Mouse (Mus musculus) midbrain, embryonic 15.5 days (tissue): ENCODE data around the gene Nck2. TPM values are rescaled to one million over a fixed set of nuclear protein-coding genes. Genes with fewer than 3 reads are reported as not detected.

Source experiments
- ATAC-seq: fragments of 200-750 bp; cut with Nextera tagmentation; replicated peaks from 2 replicates; pipeline ENCODE4 v1.8.0; 2017; ENCODE audit warnings: moderate TSS enrichment
- H3K27ac ChIP-seq: fragments of 300-500 bp; sonication (generic); 2 replicates; pipeline ENCODE4 v1.5.1; 2015; ENCODE audit warnings: mild to moderate bottlenecking, inconsistent platforms
- H3K27me3 ChIP-seq: fragments of 300-500 bp; sonication (generic); replicated peaks from 2 replicates; pipeline ENCODE4 v1.6.1; 2015; ENCODE audit warnings: inconsistent platforms
- H3K36me3 ChIP-seq: fragments of 300-500 bp; sonication (generic); replicated peaks from 2 replicates; pipeline ENCODE4 v1.6.1; 2015; ENCODE audit warnings: inconsistent platforms
- H3K4me1 ChIP-seq: fragments of 300-500 bp; sonication (generic); 2 replicates; pipeline ENCODE4 v1.6.1; 2015; ENCODE audit warnings: inconsistent platforms
- H3K4me2 ChIP-seq: fragments of 300-500 bp; sonication (generic); 2 replicates; pipeline ENCODE4 v1.6.1; 2015; ENCODE audit warnings: inconsistent platforms, mild to moderate bottlenecking, moderate library complexity
- H3K4me3 ChIP-seq: fragments of 300-500 bp; sonication (generic); 2 replicates; pipeline ENCODE4 v1.5.1; 2015; ENCODE audit warnings: mild to moderate bottlenecking, inconsistent platforms
- H3K9ac ChIP-seq: fragments of 300-500 bp; sonication (generic); 2 replicates; pipeline ENCODE4 v1.6.1; 2015; ENCODE audit warnings: mild to moderate bottlenecking, inconsistent platforms
- H3K9me3 ChIP-seq: fragments of 300-500 bp; sonication (generic); 2 replicates; pipeline ENCODE4 v1.6.1; 2016; ENCODE audit warnings: inconsistent platforms
- WGBS: fragments of 180-500 bp; shearing (Covaris S2); methylation state at CpG from one replicate; pipeline ENCODE4 v1.1.7; 2015; ENCODE audit warnings: mixed read lengths; 5-methylcytosine and 5-hydroxymethylcytosine counted together
- polyA plus RNA-seq: library from polyadenylated mRNA; unstranded; fragments of >200 nt; fragmentation: Nextera tagmentation; extraction: Ambion mirVana; gene quantifications from 2 replicates; pipeline ENCODE4 v1.2.1, GENCODE M21; 2015

The Nck2 gene
- polyA plus RNA-seq, 1 experiment from 2014 or later = 35.5 TPM

GRCm38 (mm10) chr1:43474535-43475409 is 30.4 kb downstream of the Nck2 start:
- Histone ChIP-seq H3K4me2 (no peak overlapping the region), H3K4me1 (peaks cover 16% of the 10 kb centered on the region; the same call in 1 of the 2 replicates), H3K27ac (no peak overlapping the region), H3K27me3 (no peaks in the 10 kb centered on the region), H3K9me3 (no peaks in the 10 kb centered on the region), H3K36me3 (no peaks in the 10 kb centered on the region), H3K4me3 (no peak overlapping the region), H3K9ac (no peak overlapping the region)
- 74% methylated on average over 6 of the region's 6 CpGs for WGBS
- ATAC-seq = 0 out of 2 replicates have a peak, but pooled peaks have one; percentile 16

- Histone ChIP-seq H3K4me2 (no peak overlapping the region), H3K9me3 (no peaks in the 10 kb centered on the region), H3K27me3 (no peaks in the 10 kb centered on the region), H3K36me3 (no peaks in the 10 kb centered on the region), H3K9ac (no peak overlapping the region), H3K4me1 (peaks cover 13% of the 10 kb centered on the region; the same call in 1 of the 2 replicates), H3K27ac (no peak overlapping the region), H3K4me3 (no peak overlapping the region)
- WGBS = 96% methylated on average over 3 of the region's 3 CpGs
- no peak for ATAC-seq
These were observed 33.6 kb downstream of the Nck2 start for GRCm38 (mm10) chr1:43477954-43478353.

- H3K4me3 ChIP-seq = no peak overlapping the region
- H3K9me3 ChIP-seq = no peaks in the 10 kb centered on the region
- no peak overlapping the region for H3K27ac ChIP-seq
- no peak overlapping the region for H3K4me2 ChIP-seq
- no peaks in the 10 kb centered on the region for H3K4me1 ChIP-seq
- H3K9ac ChIP-seq = no peak overlapping the region
- WGBS = 62% methylated on average over 9 of the region's 9 CpGs
- ATAC-seq = no peak; the same call in 1 of the 2 replicates
- no peaks in the 10 kb centered on the region for H3K27me3 ChIP-seq
- H3K36me3 ChIP-seq = no peaks in the 10 kb centered on the region
These were observed 40.8 kb downstream of the Nck2 start for GRCm38 (mm10) chr1:43485204-43485603.

GRCm38 (mm10) chr1:43486500-43486899 is 42.1 kb downstream of the Nck2 start:
- WGBS = 89% methylated on average over 3 of the region's 3 CpGs
- Histone ChIP-seq H3K9ac (no peak overlapping the region), H3K36me3 (no peaks in the 10 kb centered on the region), H3K27me3 (no peaks in the 10 kb centered on the region), H3K9me3 (no peaks in the 10 kb centered on the region), H3K4me2 (no peak overlapping the region), H3K4me1 (no peaks in the 10 kb centered on the region), H3K4me3 (no peak overlapping the region), H3K27ac (no peak overlapping the region)
- ATAC-seq = no peak

GRCm38 (mm10) chr1:43486956-43487722 is 42.8 kb downstream of the Nck2 start:
- Histone ChIP-seq H3K9me3 (no peaks in the 10 kb centered on the region), H3K36me3 (no peaks in the 10 kb centered on the region), H3K4me1 (no peaks in the 10 kb centered on the region), H3K27ac (no peak overlapping the region), H3K4me3 (no peak overlapping the region), H3K4me2 (no peak overlapping the region), H3K27me3 (no peaks in the 10 kb centered on the region), H3K9ac (no peak overlapping the region)
- WGBS = 61% methylated on average over 3 of the region's 3 CpGs
- no peak for ATAC-seq

- Histone ChIP-seq H3K9me3 (no peaks in the 10 kb centered on the region), H3K9ac (no peak overlapping the region), H3K36me3 (no peaks in the 10 kb centered on the region), H3K4me2 (no peak overlapping the region), H3K4me1 (no peaks in the 10 kb centered on the region), H3K27me3 (no peaks in the 10 kb centered on the region), H3K27ac (no peak overlapping the region), H3K4me3 (no peak overlapping the region)
- no peak for ATAC-seq
These were observed 44.9 kb downstream of the Nck2 start for GRCm38 (mm10) chr1:43489311-43489710.

- Histone ChIP-seq H3K27ac (no peak overlapping the region), H3K9ac (no peak overlapping the region), H3K9me3 (no peaks in the 10 kb centered on the region), H3K27me3 (no peaks in the 10 kb centered on the region), H3K36me3 (no peaks in the 10 kb centered on the region), H3K4me1 (no peaks in the 10 kb centered on the region), H3K4me3 (no peak overlapping the region), H3K4me2 (no peak overlapping the region)
- ATAC-seq = no peak
- 94% methylated on average over 8 of the region's 8 CpGs for WGBS
These were observed 47.3 kb downstream of the Nck2 start for GRCm38 (mm10) chr1:43491506-43492269.

- WGBS = 94% methylated on average over 3 of the region's 3 CpGs
These were observed 48.5 kb downstream of the Nck2 start for GRCm38 (mm10) chr1:43492803-43493437.

GRCm38 (mm10) chr1:43496051-43496450 is 51.7 kb downstream of the Nck2 start:
- ATAC-seq = no peak
- Histone ChIP-seq H3K27ac (no peak overlapping the region), H3K9ac (no peak overlapping the region), H3K9me3 (no peaks in the 10 kb centered on the region), H3K36me3 (no peaks in the 10 kb centered on the region), H3K27me3 (no peaks in the 10 kb centered on the region), H3K4me1 (no peaks in the 10 kb centered on the region), H3K4me2 (no peak overlapping the region), H3K4me3 (no peak overlapping the region)
- 82% methylated on average over 4 of the region's 4 CpGs for WGBS

More at GRCm38 (mm10) chr1:43492803-43493437, 48.5 kb downstream of the Nck2 start:
- Histone ChIP-seq H3K27me3 (no peaks in the 10 kb centered on the region), H3K4me3 (no peak overlapping the region), H3K9me3 (no peaks in the 10 kb centered on the region), H3K36me3 (no peaks in the 10 kb centered on the region), H3K9ac (no peak overlapping the region), H3K4me2 (no peak overlapping the region), H3K4me1 (no peaks in the 10 kb centered on the region), H3K27ac (no peak overlapping the region)
- ATAC-seq = no peak

GRCm38 (mm10) chr1:43496993-43497392 is 52.6 kb downstream of the Nck2 start:
- no peak for ATAC-seq
- no peaks in the 10 kb centered on the region for H3K36me3 ChIP-seq
- 90% methylated on average over 3 of the region's 3 CpGs for WGBS
- no peaks in the 10 kb centered on the region for H3K4me1 ChIP-seq
- H3K4me2 ChIP-seq = no peak overlapping the region
- no peak overlapping the region for H3K9ac ChIP-seq
- H3K4me3 ChIP-seq = no peak overlapping the region
- no peak overlapping the region for H3K27ac ChIP-seq
- H3K27me3 ChIP-seq = no peaks in the 10 kb centered on the region
- no peaks in the 10 kb centered on the region for H3K9me3 ChIP-seq

- H3K4me2 ChIP-seq = no peak overlapping the region
- H3K9ac ChIP-seq = no peak overlapping the region
- ATAC-seq = no peak
- no peaks in the 10 kb centered on the region for H3K27me3 ChIP-seq
- no peak overlapping the region for H3K4me3 ChIP-seq
- no peak overlapping the region for H3K27ac ChIP-seq
- H3K36me3 ChIP-seq = no peaks in the 10 kb centered on the region
- 63% methylated on average over 6 of the region's 6 CpGs for WGBS
- H3K9me3 ChIP-seq = no peaks in the 10 kb centered on the region
- no peaks in the 10 kb centered on the region for H3K4me1 ChIP-seq
These were observed 53.6 kb downstream of the Nck2 start for GRCm38 (mm10) chr1:43497951-43498350.

- 83% methylated on average over 5 of the region's 5 CpGs for WGBS
- no peaks in the 10 kb centered on the region for H3K9me3 ChIP-seq
- H3K36me3 ChIP-seq = no peaks in the 10 kb centered on the region
- no peak overlapping the region for H3K4me3 ChIP-seq
- H3K27me3 ChIP-seq = no peaks in the 10 kb centered on the region
- peaks cover 18% of the 10 kb centered on the region for H3K4me1 ChIP-seq
- H3K9ac ChIP-seq = no peak overlapping the region
- no peak overlapping the region for H3K27ac ChIP-seq
- ATAC-seq = no peak
- H3K4me2 ChIP-seq = no peak overlapping the region
These were observed 55.7 kb downstream of the Nck2 start for GRCm38 (mm10) chr1:43500121-43500520.
